Mouse (Mus musculus) gastrocnemius, adult 18-20 months (tissue): ENCODE data around the gene Itga3. TPM values are rescaled to one million over a fixed set of nuclear protein-coding genes. Genes with fewer than 3 reads are reported as not detected.

ENCODE experiments used
- DNase-seq: peaks from one replicate; pipeline ENCODE4 v3.0.0; 2021; ENCODE audit warnings: low spot score
- total RNA-seq, 2 experiments: library from RNA; stranded (reverse); gene quantifications; 2 replicates each; pipeline ENCODE4 v1.2.3; 2021

Gene Itga3
- total RNA-seq, 2 experiments from 2014 or later, result 4.7 to 5.0 TPM

DNA sequence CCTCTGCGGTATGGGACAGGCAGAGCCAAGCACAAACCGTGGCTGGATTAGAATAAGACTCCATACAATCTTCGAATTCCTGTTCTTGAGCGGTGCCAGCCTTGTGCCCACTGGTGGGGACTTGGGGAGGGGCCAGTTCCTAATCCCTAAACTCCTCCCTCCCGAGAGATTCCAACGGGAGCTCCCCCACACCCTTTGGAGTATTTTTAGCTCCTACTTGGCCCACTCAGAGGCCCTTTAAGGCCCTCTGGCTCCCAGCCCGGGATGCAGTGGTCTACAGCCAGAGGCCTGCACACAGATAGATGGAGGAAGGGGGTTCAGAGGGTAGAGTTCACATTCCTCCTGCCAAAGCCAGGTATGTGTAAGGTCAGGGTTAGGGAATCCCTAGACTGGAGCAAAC, 5.3 kb downstream of the Itga3 start:
- DNase-seq, result no peak

DNA sequence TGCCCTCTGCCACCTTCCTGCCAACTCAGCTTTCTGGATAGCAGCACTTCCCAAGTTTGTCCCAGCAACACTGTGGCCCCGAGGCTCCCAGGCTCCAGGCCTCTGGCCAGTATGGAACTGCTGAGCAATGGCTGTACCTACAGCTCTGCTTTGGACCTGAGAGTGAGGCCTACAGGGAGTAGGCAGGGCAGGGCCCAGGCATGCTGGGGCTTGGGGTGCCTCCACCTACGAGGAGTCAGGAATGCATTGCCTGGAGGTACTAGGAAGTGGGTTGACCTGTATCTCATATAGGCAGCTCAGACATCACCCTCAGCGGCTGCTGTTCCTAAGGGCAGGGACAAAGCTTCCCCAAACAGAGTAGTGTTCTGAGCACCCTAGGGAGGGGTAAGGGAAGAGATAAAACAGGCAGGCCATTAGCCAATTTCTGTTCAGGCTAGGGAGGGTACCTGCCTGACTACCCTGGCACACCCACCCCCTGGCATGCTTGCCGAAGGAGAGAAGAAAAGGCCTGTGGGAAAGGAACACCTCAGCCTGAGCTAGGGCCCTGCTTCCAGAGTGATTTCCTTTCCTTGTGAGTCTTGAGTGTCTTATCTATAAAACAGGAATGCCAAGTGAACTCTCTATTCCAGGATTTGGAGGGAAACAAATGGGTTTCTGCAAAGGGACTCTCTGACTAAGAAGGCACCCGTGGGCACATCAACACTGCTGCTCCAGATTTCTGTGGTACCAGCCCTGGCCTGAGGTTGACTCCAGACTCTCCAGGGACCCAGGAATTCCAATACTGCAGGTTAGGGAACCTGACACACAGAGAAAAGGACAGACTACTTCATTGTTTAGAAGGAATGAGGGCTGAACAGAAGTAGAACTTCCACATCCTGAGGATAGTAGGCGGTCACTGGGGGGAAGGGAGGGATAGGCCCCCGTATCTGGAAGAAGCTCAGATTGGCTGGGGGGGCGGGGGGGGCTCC, 6.2 kb downstream of the Itga3 start:
- no peak for DNase-seq

DNA sequence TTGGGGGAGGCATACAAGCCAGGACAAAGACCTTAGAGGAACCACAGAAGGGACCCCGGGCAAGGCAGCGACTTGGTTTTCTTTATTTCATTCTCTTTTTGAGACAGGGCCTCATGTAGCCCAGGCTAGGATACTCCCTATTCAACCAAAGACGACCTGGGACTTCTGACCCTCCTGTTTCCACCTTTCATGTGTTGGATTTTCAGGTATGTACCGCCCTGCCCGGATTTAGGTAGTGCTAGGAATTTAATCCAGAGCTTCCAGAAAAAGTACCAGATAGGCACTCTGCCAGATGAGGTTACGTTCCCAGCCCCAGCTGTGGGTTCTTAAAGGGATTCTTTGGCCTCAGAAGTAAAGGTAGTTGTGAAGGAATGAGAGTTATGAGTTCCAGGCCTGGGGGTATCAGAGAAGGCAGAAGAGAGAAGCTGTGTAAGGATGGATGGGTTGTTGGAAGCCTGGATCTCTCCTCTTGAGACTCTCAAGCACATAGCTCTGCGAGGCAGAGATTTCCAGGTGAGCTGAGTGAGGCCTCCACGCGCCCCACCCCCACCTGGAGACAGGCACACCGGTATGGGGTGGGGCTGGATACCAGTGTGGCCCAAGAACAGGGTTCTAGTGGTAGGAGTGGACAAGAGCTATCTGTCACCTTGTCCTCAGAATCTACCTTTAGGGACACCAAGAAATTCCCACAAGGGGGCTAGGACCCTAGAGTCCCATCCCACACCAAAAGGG, 7.2 kb downstream of the Itga3 start:
- DNase-seq, result no peak

GRCm38 (mm10) chr11:95056768-95057501, 19.7 kb downstream of the Itga3 start:
- no peak for DNase-seq

DNA sequence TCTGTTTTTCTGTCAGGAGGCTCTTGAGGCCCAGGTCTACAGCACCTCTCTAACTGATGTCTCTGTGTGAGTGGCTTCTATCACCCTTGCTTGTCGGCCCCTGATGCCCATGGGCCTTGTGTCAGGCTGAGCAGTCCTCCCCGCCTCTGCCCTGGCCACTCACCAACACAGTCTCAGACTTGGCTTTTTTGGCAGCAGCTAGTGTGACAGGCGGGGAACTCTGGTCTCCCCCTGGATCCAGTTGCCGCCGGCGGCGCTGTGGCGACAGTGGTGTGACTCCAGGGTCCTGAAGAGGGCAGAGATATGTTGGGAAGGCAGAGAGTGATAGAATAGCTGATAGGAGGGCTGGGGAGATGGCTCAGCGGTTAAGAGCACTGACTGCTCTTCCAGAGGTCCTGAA, 23.5 kb downstream of the Itga3 start:
- no peak for DNase-seq

- peak; percentile 64 for DNase-seq
These were observed 29.5 kb downstream of the Itga3 start for GRCm38 (mm10) chr11:95046980-95047680.

DNA sequence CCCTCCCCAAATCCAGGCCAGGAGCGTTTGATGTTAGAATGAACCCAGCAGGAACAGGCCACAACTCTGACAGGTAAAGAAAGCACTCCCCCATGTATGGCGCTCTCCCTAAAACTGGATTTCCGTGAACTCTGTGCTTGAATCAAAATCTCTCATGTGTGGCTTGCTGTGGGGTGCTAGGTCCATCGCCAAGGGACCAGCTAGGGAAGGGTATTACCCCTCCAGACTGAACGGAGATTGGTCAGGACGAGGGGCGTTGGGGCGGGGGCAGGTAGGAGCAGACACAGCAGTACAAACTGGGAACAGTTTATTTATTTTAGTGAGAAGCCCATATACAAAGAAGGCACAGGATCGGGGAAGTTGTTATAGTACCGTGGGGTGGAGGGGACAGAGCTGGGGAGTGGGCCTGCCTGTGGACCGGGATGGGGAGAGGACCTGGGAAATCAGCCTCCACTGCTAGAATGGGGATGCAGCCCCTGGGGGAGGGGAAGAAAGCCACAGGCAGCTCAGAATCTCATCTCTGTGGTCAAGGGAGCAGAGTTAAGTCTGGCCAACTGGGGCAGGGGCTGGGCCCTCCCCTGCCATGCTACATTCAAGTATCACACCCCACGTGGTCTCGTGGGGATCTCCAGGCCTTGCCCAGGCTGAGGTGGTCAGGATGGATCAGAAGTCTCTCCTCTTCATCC, 32.3 kb downstream of the Itga3 start:
- DNase-seq, result no peak

DNA sequence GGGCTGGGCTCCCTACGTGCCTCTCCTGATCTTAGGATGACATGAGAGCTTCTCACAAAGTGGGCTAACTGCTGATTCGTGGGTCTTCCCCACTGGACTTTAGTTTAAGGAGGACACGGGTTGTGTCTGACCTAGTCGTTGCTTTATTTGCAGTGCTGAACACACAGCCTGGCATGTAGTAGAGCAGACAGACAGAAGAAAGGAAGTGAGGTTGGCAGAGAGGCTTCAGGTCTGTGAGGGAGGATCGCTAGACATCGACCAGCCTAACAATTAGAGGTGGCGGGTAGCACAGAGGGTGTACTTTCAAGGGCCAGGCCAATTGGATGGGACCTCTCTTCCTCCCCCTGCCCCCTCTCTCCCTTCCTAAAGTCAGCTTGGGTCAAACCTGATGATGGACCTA, 33.0 kb downstream of the Itga3 start:
- no peak for DNase-seq

DNA sequence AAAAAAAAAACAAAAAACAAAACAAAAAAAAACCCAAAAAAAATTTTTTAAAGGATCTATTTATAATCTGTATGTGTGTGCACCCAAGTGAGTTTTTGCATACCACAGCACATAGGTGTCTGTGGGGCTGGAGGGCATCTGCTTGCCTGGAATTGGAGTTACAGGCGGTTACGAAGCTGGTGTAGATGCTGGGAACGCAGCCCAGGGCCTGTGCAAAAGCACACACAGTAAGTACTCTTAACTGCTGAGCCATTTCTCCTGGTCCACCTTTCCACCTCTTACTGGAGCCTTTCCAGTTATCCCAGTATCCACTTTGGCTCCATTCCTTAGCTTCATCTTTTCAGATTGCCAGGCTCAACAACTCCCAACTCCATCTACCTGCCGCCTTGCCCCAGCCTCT, 33.5 kb downstream of the Itga3 start:
- no peak for DNase-seq

- peak; percentile 91 for DNase-seq
These were observed 34.5 kb downstream of the Itga3 start for GRCm38 (mm10) chr11:95042096-95042495.

DNA sequence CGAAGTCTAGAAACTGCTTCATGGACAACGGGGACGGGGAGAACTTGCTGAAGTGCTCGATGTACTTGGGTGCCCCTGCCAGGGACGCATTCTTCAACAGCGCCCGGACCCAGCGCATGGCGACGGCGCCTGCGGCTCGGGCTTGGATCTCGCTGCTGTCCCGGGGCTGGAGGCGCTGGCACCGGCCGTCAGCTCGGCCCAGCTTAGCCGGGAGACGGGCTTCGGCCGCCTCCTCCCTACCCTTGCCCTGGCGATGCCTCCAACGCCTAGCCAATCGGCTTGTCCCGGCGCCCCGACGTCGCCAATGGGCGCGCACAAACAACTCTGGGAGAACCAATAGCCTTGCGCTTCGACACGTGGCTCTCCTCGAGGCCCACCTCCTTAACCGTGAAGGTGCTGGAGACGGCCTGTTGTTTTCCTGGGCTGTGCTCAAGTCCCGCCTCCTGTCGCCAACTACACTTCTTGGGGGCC, 35.4 kb downstream of the Itga3 start, which contains the start of gene Pdk2:
TSS of gene Pdk2 (minus strand) at position 216 of the 471 bp plus-strand sequence.
- DNase-seq, result peak; percentile 96

DNA sequence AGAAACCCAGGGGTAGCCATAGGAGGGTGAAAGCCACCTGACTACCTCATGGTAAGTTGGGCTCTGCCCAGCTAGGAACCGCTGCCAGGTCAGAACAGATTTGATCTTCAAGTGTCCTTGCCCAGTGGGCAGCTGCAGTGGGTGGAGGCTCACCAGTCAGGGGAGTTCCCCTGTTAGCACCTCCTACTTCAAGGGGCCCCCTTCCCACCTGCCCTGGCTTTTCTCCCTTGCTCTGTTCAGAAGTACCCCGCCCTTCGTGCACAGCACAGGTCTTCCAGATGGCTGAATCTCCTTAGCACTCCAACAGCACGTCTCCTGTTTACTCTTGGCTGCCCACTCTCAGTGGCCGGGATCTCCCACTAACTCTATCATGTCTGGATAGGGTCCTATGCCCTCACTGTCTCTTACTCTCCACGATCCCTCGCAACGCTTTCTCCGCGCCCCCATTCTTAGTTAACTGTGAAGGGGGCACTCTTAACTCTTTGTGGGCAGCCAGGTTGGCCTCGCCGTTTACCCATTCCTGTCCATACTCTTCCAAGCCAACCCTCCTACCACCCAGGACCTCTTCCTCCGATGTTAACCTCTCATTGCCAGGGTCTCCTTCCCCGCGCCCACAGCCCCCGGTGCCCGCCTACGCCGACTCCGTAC, 36.0 kb downstream of the Itga3 start:
- peak; percentile 92 for DNase-seq

GRCm38 (mm10) chr11:95039766-95040165, 36.8 kb downstream of the Itga3 start:
- DNase-seq, result no peak

- DNase-seq, result peak; percentile 43
These were observed 37.6 kb downstream of the Itga3 start for GRCm38 (mm10) chr11:95038818-95039655.

DNA sequence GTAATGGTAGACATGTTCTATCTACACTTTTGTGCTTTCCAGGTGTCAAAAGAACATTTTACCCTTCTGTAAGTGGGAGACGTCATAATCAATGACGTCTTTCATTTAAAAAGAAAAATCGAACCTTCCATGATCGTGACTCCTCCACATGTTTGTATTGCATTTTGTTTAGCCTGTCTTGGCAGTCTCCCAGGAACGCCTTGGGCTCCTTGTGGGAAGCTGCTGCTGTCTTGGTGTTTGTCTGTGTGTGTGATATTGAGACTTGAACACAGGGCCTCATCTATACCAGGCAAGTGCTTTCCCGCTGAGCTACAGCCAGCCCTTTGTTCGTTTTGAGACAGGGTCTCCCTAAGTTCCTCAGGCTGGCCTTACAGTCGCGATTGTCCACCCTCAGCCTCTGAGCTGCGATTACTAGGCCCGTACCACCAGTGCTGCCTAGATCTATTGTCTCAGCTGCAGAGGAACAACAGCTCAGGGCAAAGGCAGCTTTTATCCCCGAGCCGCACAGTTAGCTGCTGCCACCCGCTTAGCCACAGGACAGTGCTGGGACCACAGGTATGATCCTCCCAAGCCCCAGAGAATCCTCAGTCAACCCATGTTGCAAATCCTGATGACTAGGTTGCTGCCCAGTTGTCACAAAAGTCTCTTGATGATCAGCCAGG, 38.3 kb downstream of the Itga3 start:
- DNase-seq, result no peak

- no peak for DNase-seq
These were observed 39.3 kb downstream of the Itga3 start for GRCm38 (mm10) chr11:95037306-95037705.

DNA sequence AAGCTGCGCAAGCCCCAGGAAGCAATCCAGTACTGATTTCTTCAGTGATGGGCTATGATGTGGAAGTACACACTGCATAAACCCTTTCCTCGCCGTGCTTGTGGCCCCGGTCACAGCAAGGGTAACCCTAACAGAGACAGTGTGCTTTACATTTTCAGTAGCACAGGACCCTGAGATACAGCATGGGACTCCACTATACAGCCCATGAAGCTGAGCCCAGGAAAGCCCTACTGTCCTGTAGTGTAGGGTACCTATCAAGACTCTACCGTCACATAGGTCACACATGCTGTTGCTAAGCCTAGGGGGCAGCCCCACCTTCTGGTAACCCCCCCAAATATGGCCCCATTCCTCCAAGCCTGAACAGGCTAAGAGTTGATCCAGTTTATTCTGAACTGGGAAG, 40.1 kb downstream of the Itga3 start:
- DNase-seq, result no peak

DNA sequence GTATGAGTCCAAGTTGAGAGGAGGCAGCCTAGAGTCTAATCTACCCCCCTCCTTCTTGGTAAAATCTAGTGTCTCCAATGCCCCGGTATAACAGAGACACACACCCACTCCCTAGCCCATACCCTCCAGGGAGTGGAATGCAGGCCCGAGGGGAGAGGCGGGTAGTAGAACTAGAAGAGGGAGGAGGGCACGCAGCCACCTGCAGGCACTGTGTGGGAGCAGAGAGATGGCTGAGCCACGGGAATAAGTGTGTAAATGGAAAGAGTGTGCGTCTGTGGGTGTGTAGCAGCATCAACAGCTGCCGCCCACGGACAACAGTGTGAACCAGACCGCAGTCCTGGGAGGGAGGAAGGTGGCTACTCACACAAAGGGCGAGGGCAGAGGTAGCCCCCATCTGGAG, 41.7 kb downstream of the Itga3 start:
- no peak for DNase-seq
